Mouse (Mus musculus) midbrain, embryonic 15.5 days (tissue): ENCODE data around the gene Reep3. TPM values are rescaled to one million over a fixed set of nuclear protein-coding genes. Genes with fewer than 3 reads are reported as not detected.

Source experiments
- ATAC-seq: fragments of 200-750 bp; cut with Nextera tagmentation; replicated peaks from 2 replicates; pipeline ENCODE4 v1.8.0; 2017; ENCODE audit warnings: moderate TSS enrichment
- H3K27ac ChIP-seq: fragments of 300-500 bp; sonication (generic); 2 replicates; pipeline ENCODE4 v1.5.1; 2015; ENCODE audit warnings: mild to moderate bottlenecking, inconsistent platforms
- H3K27me3 ChIP-seq: fragments of 300-500 bp; sonication (generic); replicated peaks from 2 replicates; pipeline ENCODE4 v1.6.1; 2015; ENCODE audit warnings: inconsistent platforms
- H3K36me3 ChIP-seq: fragments of 300-500 bp; sonication (generic); replicated peaks from 2 replicates; pipeline ENCODE4 v1.6.1; 2015; ENCODE audit warnings: inconsistent platforms
- H3K4me1 ChIP-seq: fragments of 300-500 bp; sonication (generic); 2 replicates; pipeline ENCODE4 v1.6.1; 2015; ENCODE audit warnings: inconsistent platforms
- H3K4me2 ChIP-seq: fragments of 300-500 bp; sonication (generic); 2 replicates; pipeline ENCODE4 v1.6.1; 2015; ENCODE audit warnings: inconsistent platforms, mild to moderate bottlenecking, moderate library complexity
- H3K4me3 ChIP-seq: fragments of 300-500 bp; sonication (generic); 2 replicates; pipeline ENCODE4 v1.5.1; 2015; ENCODE audit warnings: mild to moderate bottlenecking, inconsistent platforms
- H3K9ac ChIP-seq: fragments of 300-500 bp; sonication (generic); 2 replicates; pipeline ENCODE4 v1.6.1; 2015; ENCODE audit warnings: mild to moderate bottlenecking, inconsistent platforms
- H3K9me3 ChIP-seq: fragments of 300-500 bp; sonication (generic); 2 replicates; pipeline ENCODE4 v1.6.1; 2016; ENCODE audit warnings: inconsistent platforms
- WGBS: fragments of 180-500 bp; shearing (Covaris S2); methylation state at CpG from one replicate; pipeline ENCODE4 v1.1.7; 2015; ENCODE audit warnings: mixed read lengths; 5-methylcytosine and 5-hydroxymethylcytosine counted together
- polyA plus RNA-seq: library from polyadenylated mRNA; unstranded; fragments of >200 nt; fragmentation: Nextera tagmentation; extraction: Ambion mirVana; gene quantifications from 2 replicates; pipeline ENCODE4 v1.2.1, GENCODE M21; 2015

Reep3 gene
- polyA plus RNA-seq, 1 experiment from 2014 or later: 28.3 TPM

GRCm38 (mm10) chr10:67087447-67088226, 9.1 kb downstream of the Reep3 start:
- no peaks in the 10 kb centered on the region for H3K4me1 ChIP-seq
- no peak overlapping the region for H3K27ac ChIP-seq
- no peaks in the 10 kb centered on the region for H3K36me3 ChIP-seq
- 95% methylated on average over 5 of the region's 5 CpGs for WGBS
- H3K9ac ChIP-seq: no peak overlapping the region
- H3K4me2 ChIP-seq: no peak overlapping the region
- no peaks in the 10 kb centered on the region for H3K27me3 ChIP-seq
- no peak overlapping the region for H3K4me3 ChIP-seq
- no peak for ATAC-seq
- H3K9me3 ChIP-seq: no peaks in the 10 kb centered on the region

- H3K27ac ChIP-seq: no peak overlapping the region
- no peak overlapping the region for H3K4me2 ChIP-seq
- no peaks in the 10 kb centered on the region for H3K36me3 ChIP-seq
- WGBS: 93% methylated on average over 7 of the region's 7 CpGs
- no peak for ATAC-seq
- H3K9me3 ChIP-seq: no peaks in the 10 kb centered on the region
- no peaks in the 10 kb centered on the region for H3K4me1 ChIP-seq
- no peak overlapping the region for H3K9ac ChIP-seq
- H3K27me3 ChIP-seq: no peaks in the 10 kb centered on the region
- H3K4me3 ChIP-seq: no peak overlapping the region
Measured at GRCm38 (mm10) chr10:67085916-67086315, 10.8 kb downstream of the Reep3 start.

DNA sequence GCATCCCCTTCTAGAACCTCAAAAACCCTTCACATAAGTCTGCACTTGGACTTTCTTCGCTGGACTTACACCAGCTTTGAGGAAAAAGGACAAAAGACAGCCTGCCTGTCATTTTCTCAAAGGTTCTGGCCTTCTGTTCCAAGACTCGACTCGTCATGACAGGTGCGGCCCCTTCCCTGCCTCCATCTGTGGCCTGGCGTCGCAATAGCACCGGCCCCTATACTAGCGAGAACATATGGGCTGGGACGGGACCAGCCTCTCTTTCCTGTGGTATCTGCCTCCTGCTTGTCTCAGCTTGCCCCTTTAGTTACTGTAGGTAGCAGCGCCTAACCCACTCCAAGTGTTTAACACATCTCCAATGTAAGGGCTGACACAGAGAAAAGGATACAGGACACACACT, 11.6 kb downstream of the Reep3 start:
- no peak overlapping the region for H3K4me2 ChIP-seq
- H3K9me3 ChIP-seq: no peaks in the 10 kb centered on the region
- no peak overlapping the region for H3K27ac ChIP-seq
- no peaks in the 10 kb centered on the region for H3K27me3 ChIP-seq
- H3K9ac ChIP-seq: no peak overlapping the region
- ATAC-seq: no peak
- 77% methylated on average over 10 of the region's 10 CpGs for whole genome bisulfite sequencing
- no peaks in the 10 kb centered on the region for H3K36me3 ChIP-seq
- H3K4me1 ChIP-seq: no peaks in the 10 kb centered on the region
- no peak overlapping the region for H3K4me3 ChIP-seq

DNA sequence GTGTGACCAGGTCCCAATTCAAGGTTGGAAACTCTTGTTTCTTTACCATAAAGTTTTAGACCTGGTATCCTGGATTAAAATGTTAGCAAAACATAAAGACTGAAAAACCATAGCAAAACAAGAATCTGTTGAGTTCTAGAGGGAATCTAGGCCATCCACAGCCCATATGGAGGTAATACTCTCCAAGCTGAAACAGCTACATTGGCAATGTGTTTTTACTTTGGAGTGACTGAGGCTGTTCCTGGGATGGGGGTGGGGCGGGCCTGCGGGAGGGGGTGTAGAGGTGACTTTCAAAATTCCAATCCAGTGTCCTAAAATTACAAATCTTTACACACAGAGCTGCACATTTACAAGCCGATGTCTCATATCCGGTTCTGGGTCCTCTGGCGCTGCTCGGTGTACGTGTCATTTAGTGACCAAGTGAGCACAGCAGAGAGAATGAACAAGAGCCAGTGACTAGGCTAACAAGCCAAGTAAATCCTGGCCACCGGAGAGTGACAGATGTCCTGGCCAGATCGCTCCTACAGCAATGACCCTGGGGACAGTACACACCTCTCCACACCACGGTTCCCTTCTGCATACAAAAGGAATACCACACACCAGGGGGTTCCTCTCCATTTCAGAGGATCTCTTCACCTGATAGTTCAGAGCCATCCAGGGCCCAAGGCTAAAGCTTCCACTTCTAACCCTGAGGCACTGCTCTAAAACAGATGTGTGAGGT, 13.1 kb downstream of the Reep3 start:
- H3K4me2 ChIP-seq: no peak overlapping the region
- no peak for ATAC-seq
- no peak overlapping the region for H3K9ac ChIP-seq
- H3K36me3 ChIP-seq: no peaks in the 10 kb centered on the region
- H3K9me3 ChIP-seq: no peaks in the 10 kb centered on the region
- H3K27ac ChIP-seq: no peak overlapping the region
- no peaks in the 10 kb centered on the region for H3K4me1 ChIP-seq
- H3K4me3 ChIP-seq: no peak overlapping the region
- 66% methylated on average over 10 of the region's 10 CpGs for WGBS
- no peaks in the 10 kb centered on the region for H3K27me3 ChIP-seq

- H3K27me3 ChIP-seq: no peaks in the 10 kb centered on the region
- H3K9me3 ChIP-seq: no peaks in the 10 kb centered on the region
- H3K4me1 ChIP-seq: no peaks in the 10 kb centered on the region
- no peak overlapping the region for H3K9ac ChIP-seq
- H3K4me3 ChIP-seq: no peak overlapping the region
- no peaks in the 10 kb centered on the region for H3K36me3 ChIP-seq
- ATAC-seq: no peak
- no peak overlapping the region for H3K4me2 ChIP-seq
- WGBS: 87% methylated on average over 4 of the region's 4 CpGs
- H3K27ac ChIP-seq: no peak overlapping the region
Measured at GRCm38 (mm10) chr10:67082531-67082930, 14.2 kb downstream of the Reep3 start.

DNA sequence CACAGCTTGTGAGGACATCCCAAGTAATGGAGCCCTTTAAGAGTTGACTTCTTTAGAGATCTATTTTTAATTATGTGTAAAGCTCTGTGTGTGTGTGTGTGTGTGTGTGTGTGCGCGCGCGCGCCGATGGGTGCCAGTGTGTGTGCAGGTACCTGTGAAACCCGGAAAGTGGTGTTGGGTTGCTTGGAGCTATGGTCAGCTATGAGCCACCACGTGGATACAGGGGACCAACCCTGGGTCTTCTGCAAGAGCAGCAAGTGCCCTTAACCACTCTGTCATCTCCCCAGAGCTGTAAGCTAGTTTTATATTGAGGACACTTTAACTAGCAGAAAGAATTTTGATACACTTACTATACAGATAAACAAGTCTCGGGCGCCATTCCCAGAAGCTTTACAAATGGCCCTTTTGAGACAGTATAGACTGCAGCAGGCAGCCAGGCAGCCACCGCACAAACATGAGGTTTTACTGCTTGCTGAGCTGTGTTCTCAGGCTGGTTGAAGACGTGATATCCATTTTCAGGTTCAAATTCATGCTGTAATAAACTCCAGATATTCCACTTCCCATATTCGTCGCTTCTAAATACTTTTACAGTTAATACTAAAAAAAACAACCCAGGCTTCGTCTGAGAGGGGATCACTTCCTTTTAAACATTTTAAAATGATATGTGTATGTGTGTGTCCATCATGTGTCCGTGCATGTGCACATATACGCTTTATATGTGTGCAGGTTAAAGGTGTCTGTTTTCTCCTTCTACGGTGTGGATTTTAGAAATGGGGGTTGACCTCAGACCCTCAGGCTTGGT, 15.3 kb downstream of the Reep3 start:
- Histone ChIP-seq H3K4me1 (peaks cover 5% of the 10 kb centered on the region; the same call in 1 of the 2 replicates), H3K27ac (no peak overlapping the region), H3K9me3 (no peaks in the 10 kb centered on the region), H3K27me3 (no peaks in the 10 kb centered on the region), H3K4me3 (no peak overlapping the region), H3K9ac (no peak overlapping the region), H3K36me3 (no peaks in the 10 kb centered on the region), H3K4me2 (no peak overlapping the region)
- no peak for ATAC-seq
- 89% methylated on average over 18 of the region's 18 CpGs for WGBS

- Histone ChIP-seq H3K4me3 (no peak overlapping the region), H3K4me2 (no peak overlapping the region), H3K4me1 (peaks cover 6% of the 10 kb centered on the region; the same call in 1 of the 2 replicates), H3K27me3 (no peaks in the 10 kb centered on the region), H3K27ac (no peak overlapping the region), H3K36me3 (no peaks in the 10 kb centered on the region), H3K9me3 (no peaks in the 10 kb centered on the region), H3K9ac (no peak overlapping the region)
- no peak for ATAC-seq
- WGBS: 47% methylated on average over 4 of the region's 4 CpGs
Measured at GRCm38 (mm10) chr10:67079030-67079429, 17.7 kb downstream of the Reep3 start.

DNA sequence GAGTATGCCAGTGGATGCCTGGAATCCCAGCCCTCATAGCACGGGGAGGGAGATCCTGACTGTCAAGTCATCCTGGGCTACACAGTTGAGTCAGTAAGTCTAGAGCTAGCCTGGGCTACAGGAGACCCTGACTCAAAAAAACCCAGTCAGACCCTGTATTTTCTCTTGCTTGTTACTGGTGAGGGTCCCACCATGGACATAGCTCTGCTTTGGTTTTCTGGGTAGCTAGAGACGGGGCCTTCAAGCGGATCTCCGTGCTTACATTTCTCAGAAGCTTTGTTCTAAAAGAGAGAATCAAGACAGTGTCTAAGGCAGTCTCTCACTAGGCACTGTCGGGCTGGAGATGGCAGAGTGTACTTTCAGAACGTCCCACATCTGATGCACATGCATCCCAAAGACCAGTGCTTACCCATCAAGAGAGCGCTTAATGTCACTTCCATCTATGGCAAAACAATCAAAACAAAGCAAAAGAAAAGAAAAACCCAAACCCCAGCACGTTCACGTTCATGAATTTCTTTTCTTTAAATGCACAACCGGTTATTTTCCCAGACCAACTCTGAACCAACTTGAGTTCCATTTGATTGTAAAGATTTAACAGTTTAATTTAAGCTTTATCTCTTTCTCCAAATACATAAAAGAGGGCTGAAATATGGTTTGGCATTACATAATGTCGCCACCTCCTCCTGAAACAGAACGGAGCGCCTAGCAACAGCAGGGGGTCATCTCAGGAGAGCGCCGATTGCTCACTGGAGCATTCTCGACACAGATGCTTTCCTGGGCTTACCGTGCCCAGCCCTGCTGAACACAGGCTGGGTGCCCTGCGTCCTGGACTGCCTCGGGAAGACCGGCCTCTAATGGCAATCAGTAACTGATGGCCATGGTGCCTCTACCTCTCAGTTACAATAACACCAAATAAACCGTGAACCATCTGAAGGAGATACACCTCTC, 20.5 kb downstream of the Reep3 start:
- H3K9ac ChIP-seq: no peak overlapping the region
- no peak overlapping the region for H3K27ac ChIP-seq
- no peak overlapping the region for H3K4me3 ChIP-seq
- H3K27me3 ChIP-seq: no peaks in the 10 kb centered on the region
- H3K4me2 ChIP-seq: no peak overlapping the region; the same call in 1 of the 2 replicates
- 57% methylated on average over 21 of the region's 21 CpGs for WGBS
- peaks cover 6% of the 10 kb centered on the region; the same call in 1 of the 2 replicates for H3K4me1 ChIP-seq
- H3K36me3 ChIP-seq: no peaks in the 10 kb centered on the region
- no peaks in the 10 kb centered on the region for H3K9me3 ChIP-seq
- 0 out of 2 replicates have a peak, but pooled peaks have one; percentile 39 for ATAC-seq

- ATAC-seq: no peak
- peaks cover 6% of the 10 kb centered on the region; the same call in 1 of the 2 replicates for H3K4me1 ChIP-seq
- H3K9me3 ChIP-seq: no peaks in the 10 kb centered on the region
- no peaks in the 10 kb centered on the region for H3K27me3 ChIP-seq
- WGBS: 96% methylated on average over 8 of the region's 8 CpGs
- H3K36me3 ChIP-seq: no peaks in the 10 kb centered on the region
- H3K27ac ChIP-seq: no peak overlapping the region
- H3K4me2 ChIP-seq: no peak overlapping the region
- no peak overlapping the region for H3K9ac ChIP-seq
- no peak overlapping the region for H3K4me3 ChIP-seq
Measured at GRCm38 (mm10) chr10:67073577-67073976, 23.2 kb downstream of the Reep3 start.

- H3K4me3 ChIP-seq: no peak overlapping the region
- WGBS: 93% methylated on average over 4 of the region's 4 CpGs
- no peaks in the 10 kb centered on the region for H3K9me3 ChIP-seq
- no peak for ATAC-seq
- no peak overlapping the region for H3K27ac ChIP-seq
- H3K4me1 ChIP-seq: peaks cover 6% of the 10 kb centered on the region; the same call in 1 of the 2 replicates
- no peaks in the 10 kb centered on the region for H3K36me3 ChIP-seq
- H3K4me2 ChIP-seq: no peak overlapping the region
- no peaks in the 10 kb centered on the region for H3K27me3 ChIP-seq
- H3K9ac ChIP-seq: no peak overlapping the region
Measured at GRCm38 (mm10) chr10:67072600-67072999, 24.1 kb downstream of the Reep3 start.

DNA sequence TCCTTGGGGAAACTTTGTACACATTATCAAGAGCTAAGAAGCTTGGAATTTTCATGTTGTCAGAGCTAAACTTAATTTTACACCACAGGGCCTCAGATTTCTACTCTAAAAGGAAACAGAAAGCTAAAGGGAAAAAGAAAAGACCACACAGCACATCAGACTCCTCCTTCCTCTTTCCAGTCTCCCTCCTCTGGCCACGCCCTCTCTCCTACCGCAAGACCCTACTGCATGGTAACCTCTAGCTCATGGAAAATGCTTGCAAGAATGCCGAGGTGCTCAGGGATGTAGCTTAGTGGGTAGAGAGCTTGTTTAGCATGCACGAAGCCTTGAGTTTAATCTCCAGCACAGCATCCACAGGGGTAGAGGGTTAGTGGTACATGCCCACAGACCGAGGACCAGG, 24.9 kb downstream of the Reep3 start:
- no peak for ATAC-seq
- Histone ChIP-seq H3K4me2 (no peak overlapping the region), H3K4me3 (no peak overlapping the region), H3K36me3 (no peaks in the 10 kb centered on the region), H3K27ac (no peak overlapping the region), H3K9me3 (no peaks in the 10 kb centered on the region), H3K4me1 (peaks cover 6% of the 10 kb centered on the region; the same call in 1 of the 2 replicates), H3K9ac (no peak overlapping the region), H3K27me3 (no peaks in the 10 kb centered on the region)
- 91% methylated on average over 5 of the region's 5 CpGs for WGBS
